Mouse (Mus musculus): ENCODE data around the gene Tmed10.

Tmed10 gene

GRCm38 (mm10) chr12:85378271-85378670, 3.6 kb upstream of the Tmed10 start:
- DNase-seq (ENCODE audit: low spot score in 2 of 2) = no peak

- DNase-seq (ENCODE audit: low spot score in 2 of 2) = peak; percentile 20 to 30
Measured at GRCm38 (mm10) chr12:85373591-85374560, 771 bp downstream of the Tmed10 start.

GRCm38 (mm10) chr12:85372068-85372665, 2.5 kb downstream of the Tmed10 start:
- no peak for DNase-seq (ENCODE audit: low spot score in 2 of 2)

GRCm38 (mm10) chr12:85368441-85369063, 6.1 kb downstream of the Tmed10 start:
- no peak for DNase-seq (ENCODE audit: low spot score in 2 of 2)

GRCm38 (mm10) chr12:85366271-85366670, 8.4 kb downstream of the Tmed10 start:
- DNase-seq (ENCODE audit: low spot score in 2 of 2) = peak in 1 of 2 experiments; percentile 14

- DNase-seq (ENCODE audit: low spot score in 2 of 2) = no peak
Measured at GRCm38 (mm10) chr12:85362510-85362909, 12.1 kb downstream of the Tmed10 start.

GRCm38 (mm10) chr12:85361580-85361979, 13.1 kb downstream of the Tmed10 start:
- DNase-seq (ENCODE audit: low spot score in 2 of 2) = no peak

GRCm38 (mm10) chr12:85361165-85361564, 13.5 kb downstream of the Tmed10 start:
- no peak for DNase-seq (ENCODE audit: low spot score in 2 of 2)

GRCm38 (mm10) chr12:85354061-85354460, 20.6 kb downstream of the Tmed10 start:
- no peak for DNase-seq (ENCODE audit: low spot score in 2 of 2)

GRCm38 (mm10) chr12:85350407-85351232, 24.0 kb downstream of the Tmed10 start:
- DNase-seq (ENCODE audit: low spot score in 2 of 2) = peak; percentile 40 to 57

GRCm38 (mm10) chr12:85348338-85348737, 26.3 kb downstream of the Tmed10 start:
- DNase-seq (ENCODE audit: low spot score in 2 of 2) = no peak

- no peak for DNase-seq (ENCODE audit: low spot score in 2 of 2)
Measured at GRCm38 (mm10) chr12:85347196-85347595, 27.5 kb downstream of the Tmed10 start.

- DNase-seq (ENCODE audit: low spot score in 2 of 2) = peak in 1 of 2 experiments; percentile 31
Measured at GRCm38 (mm10) chr12:85346374-85346773, 28.3 kb downstream of the Tmed10 start.

GRCm38 (mm10) chr12:85345559-85345958, 29.1 kb downstream of the Tmed10 start:
- DNase-seq (ENCODE audit: low spot score in 2 of 2) = no peak

GRCm38 (mm10) chr12:85344252-85344651, 30.4 kb downstream of the Tmed10 start:
- no peak for DNase-seq (ENCODE audit: low spot score in 2 of 2)

GRCm38 (mm10) chr12:85342310-85342709, 32.3 kb downstream of the Tmed10 start:
- DNase-seq (ENCODE audit: low spot score in 2 of 2) = no peak

- no peak for DNase-seq (ENCODE audit: low spot score in 2 of 2)
Measured at GRCm38 (mm10) chr12:85341131-85341530, 33.5 kb downstream of the Tmed10 start.

- DNase-seq (ENCODE audit: low spot score in 2 of 2) = no peak
Measured at GRCm38 (mm10) chr12:85339947-85340346, 34.7 kb downstream of the Tmed10 start.

GRCm38 (mm10) chr12:85339243-85339729, 35.4 kb downstream of the Tmed10 start, which contains the start of gene Nek9:
Gene Nek9 (minus strand): TSS chr12:85339362.
- peak; percentile 87 to 89 for DNase-seq (ENCODE audit: low spot score in 2 of 2)

- DNase-seq (ENCODE audit: low spot score in 2 of 2) = peak in 1 of 2 experiments; percentile 9
Measured at GRCm38 (mm10) chr12:85338815-85339214, 35.8 kb downstream of the Tmed10 start.

All from right cerebral cortex, postnatal 36 days (tissue).